Comparison of ENCODE assay signal across 8 mouse cellular contexts in the genomic region with DNA sequence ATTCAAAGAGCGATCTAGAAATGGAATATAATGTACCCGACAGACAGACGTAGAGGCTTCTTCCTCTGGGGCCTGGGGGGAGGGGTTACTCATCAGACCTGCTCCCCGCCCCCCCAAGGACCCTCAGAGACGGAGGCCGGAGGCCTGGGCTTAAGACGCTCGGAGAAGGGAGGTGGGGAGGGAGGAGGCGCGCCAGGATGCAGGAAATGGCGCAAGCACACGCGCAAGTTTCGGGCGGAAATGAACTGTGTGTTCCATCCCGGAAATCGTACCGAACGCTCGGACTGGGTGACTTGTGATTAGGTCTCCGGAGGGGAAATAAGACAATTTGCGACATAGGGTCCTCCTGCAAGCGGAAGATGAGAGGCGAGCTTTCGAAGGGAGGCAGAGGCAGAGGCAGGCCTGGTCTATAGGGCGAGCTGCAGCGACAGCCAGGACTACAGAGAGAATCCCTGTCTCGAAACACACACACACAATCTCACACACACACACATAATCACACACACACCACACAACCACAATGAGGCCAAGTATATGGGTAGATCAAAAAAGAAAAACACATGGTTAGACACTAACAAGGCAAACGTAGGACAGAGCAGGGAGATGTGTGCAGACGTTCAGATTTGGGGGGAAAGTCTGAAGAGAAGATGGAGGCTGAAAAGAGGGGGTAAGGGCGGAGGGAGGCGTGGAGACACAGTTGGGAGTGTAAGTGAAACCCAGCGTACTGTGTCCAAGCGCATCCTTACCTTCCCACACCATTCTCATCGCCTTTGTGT. TPM values are rescaled to one million over a fixed set of nuclear protein-coding genes. Genes with fewer than 3 reads are reported as not detected.
DNase-seq lines count a peak whose midpoint lies in the region; ATAC-seq and TF ChIP-seq lines count a peak whose summit lies in the region.

A gene (minus strand): TSS at position 179 of the 776 bp plus-strand sequence.

- H3K27me3 ChIP-seq in G1E (ENCODE audit: insufficient read depth, low read length): no peaks in the 10 kb centered on the region
- no peaks in the 10 kb centered on the region for H3K27me3 ChIP-seq in forebrain, embryonic 16.5 days (replicated peaks; ENCODE audit: control insufficient read depth, insufficient read depth, low read length)
- H3K27me3 ChIP-seq in lung, embryonic 14.5 days (ENCODE audit: insufficient read depth, low read length): no peaks in the 10 kb centered on the region
- H3K27me3 ChIP-seq in thymus, adult 2 months (ENCODE audit: control insufficient read depth, insufficient read depth, low read length): no peaks in the 10 kb centered on the region

- H3K4me2 ChIP-seq in forebrain, embryonic 16.5 days (ENCODE audit: low read length): peak within 1 kb of the TSS; percentile 94
- peak within 1 kb of the TSS; percentile 71 for H3K4me2 ChIP-seq in lung, embryonic 14.5 days

- under 1% methylated on average over 35 of the region's 35 CpGs for WGBS in forebrain, embryonic 16.5 days
- under 1% methylated on average over 35 of the region's 35 CpGs for WGBS in lung, embryonic 14.5 days
- WGBS in olfactory bulb, adult 2 months: under 1% methylated on average over 35 of the region's 35 CpGs
- WGBS in thymus, adult 2 months: under 1% methylated on average over 35 of the region's 35 CpGs

- ATAC-seq in G1E (ENCODE audit: extremely low read depth, insufficient number of reproducible peaks, low FRiP score, poor library complexity, severe bottlenecking): peak; percentile 79
- peak; percentile 86 for ATAC-seq in forebrain, embryonic 16.5 days
- peak; percentile 85 for ATAC-seq in lung, embryonic 14.5 days (ENCODE audit: insufficient read depth)

- intact Hi-C loops in heart, postnatal 36 days (cut with DNase I): loop anchor here (2.0 to 5.0 kb wide), 3 partner anchors 67 to 234 kb away; a partner anchor contains a TSS

- peak within 1 kb of the TSS; percentile 97 for H3K27ac ChIP-seq in forebrain, embryonic 16.5 days (ENCODE audit: low read length)
- H3K27ac ChIP-seq in layer of hippocampus, adult 2 months: peak within 1 kb of the TSS; percentile 93
- H3K27ac ChIP-seq in lung, embryonic 14.5 days (ENCODE audit: low read depth): peak within 1 kb of the TSS; percentile 97
- peak within 1 kb of the TSS; percentile 90 for H3K27ac ChIP-seq in olfactory bulb, adult 2 months (ENCODE audit: insufficient read depth, low read depth, low read length)
- peak within 1 kb of the TSS; percentile 91 for H3K27ac ChIP-seq in thymus, adult 2 months (ENCODE audit: control insufficient read depth, insufficient read depth, low read length)

- no peaks in the 10 kb centered on the region for H3K9me3 ChIP-seq in G1E (replicated peaks)
- H3K9me3 ChIP-seq in forebrain, embryonic 16.5 days (ENCODE audit: control insufficient read depth, low read length): no peaks in the 10 kb centered on the region
- no peaks in the 10 kb centered on the region for H3K9me3 ChIP-seq in lung, embryonic 14.5 days (ENCODE audit: low read depth, low read length)

- peak within 1 kb of the TSS; percentile 86 for H3K4me3 ChIP-seq in G1E (ENCODE audit: low read depth, low read length)
- peak within 1 kb of the TSS; percentile 65 for H3K4me3 ChIP-seq in forebrain, embryonic 16.5 days (replicated peaks; ENCODE audit: low read length)
- H3K4me3 ChIP-seq in layer of hippocampus, adult 2 months: peak within 1 kb of the TSS; percentile 78
- H3K4me3 ChIP-seq in lung, embryonic 14.5 days (ENCODE audit: low read depth, low read length): peak within 1 kb of the TSS; percentile 65
- H3K4me3 ChIP-seq in olfactory bulb, adult 2 months (ENCODE audit: insufficient read depth, low read depth, low read length): peak within 1 kb of the TSS; percentile 72
- peak within 1 kb of the TSS; percentile 82 for H3K4me3 ChIP-seq in thymus, adult 2 months (ENCODE audit: control insufficient read depth, insufficient read depth, low read length)

- peak within 1 kb of the TSS; percentile 83 for H3K9ac ChIP-seq in forebrain, embryonic 16.5 days (replicated peaks; ENCODE audit: low read depth, low read length)
- peak within 1 kb of the TSS; percentile 86 for H3K9ac ChIP-seq in lung, embryonic 14.5 days

- no peak for TF ChIP-seq CTCF in G1E (IDR thresholded peaks at IDR 0.05; ENCODE audit: low read depth, low read length)
- 0 out of 2 replicates have a peak, but pooled peaks have one; percentile 0 for TF ChIP-seq CTCF in layer of hippocampus, adult 2 months (conservative IDR thresholded peaks at IDR 0.05)
- TF ChIP-seq CTCF in lung, embryonic 14.5 days (IDR thresholded peaks at IDR 0.05; ENCODE audit: low read depth): no peak
- TF ChIP-seq CTCF in olfactory bulb, adult 2 months (IDR thresholded peaks at IDR 0.05; ENCODE audit: insufficient read depth, low read depth, low read length): no peak
- TF ChIP-seq CTCF in thymus, adult 2 months (IDR thresholded peaks at IDR 0.05; ENCODE audit: borderline replicate concordance, control insufficient read depth, extremely low read depth, insufficient read depth, low read length, poor library complexity): 0 out of 2 replicates have a peak, but pooled peaks have one; percentile 16

- TF ChIP-seq POLR2A in olfactory bulb, adult 2 months (IDR thresholded peaks at IDR 0.05; ENCODE audit: insufficient read depth, low read depth, low read length): peak; percentile 79
- TF ChIP-seq POLR2A in thymus, adult 2 months (IDR thresholded peaks at IDR 0.05; ENCODE audit: control insufficient read depth, extremely low read depth, insufficient read depth, low read length, poor library complexity): peak; percentile 90

- H3K4me1 ChIP-seq in G1E (ENCODE audit: insufficient read depth, low read depth, low read length): peaks cover 72% of the 10 kb centered on the region
- peaks cover 40% of the 10 kb centered on the region for H3K4me1 ChIP-seq in forebrain, embryonic 16.5 days (replicated peaks; ENCODE audit: control insufficient read depth, insufficient read depth, low read length)
- peaks cover 16% of the 10 kb centered on the region; the same call in 1 of the 2 replicates for H3K4me1 ChIP-seq in lung, embryonic 14.5 days (ENCODE audit: insufficient read depth)
- H3K4me1 ChIP-seq in olfactory bulb, adult 2 months (ENCODE audit: control insufficient read depth, insufficient read depth, low read length): peaks cover 21% of the 10 kb centered on the region
- H3K4me1 ChIP-seq in thymus, adult 2 months (replicated peaks; ENCODE audit: control insufficient read depth, insufficient read depth, low read length): peaks cover 35% of the 10 kb centered on the region

- peaks cover 66% of the 10 kb centered on the region for H3K36me3 ChIP-seq in G1E (replicated peaks)
- H3K36me3 ChIP-seq in forebrain, embryonic 16.5 days (ENCODE audit: control insufficient read depth, insufficient read depth): no peaks in the 10 kb centered on the region
- H3K36me3 ChIP-seq in lung, embryonic 14.5 days (ENCODE audit: insufficient read depth): peaks cover 13% of the 10 kb centered on the region
- no peaks in the 10 kb centered on the region for H3K36me3 ChIP-seq in thymus, adult 2 months (ENCODE audit: control insufficient read depth, insufficient read depth, low read length)

- peak; percentile 84 for DNase-seq in G1E (ENCODE audit: low spot score)
- DNase-seq in cerebellum, adult 18-20 months: peak; percentile 89 to 93
- DNase-seq in heart, postnatal 36 days: peak; percentile 85 to 88
- peak; percentile 91 to 95 for DNase-seq in layer of hippocampus, adult 2 months (ENCODE audit: low spot score in 2 of 2)
- DNase-seq in lung, embryonic 14.5 days: peak; percentile 97
- peak; percentile 86 for DNase-seq in thymus, adult 2 months

RNA-seq across cellular contexts. Expression of the gene that starts here (rescaled TPM):
- total RNA-seq in G1E (2014; fragmentation: Nextera tagmentation): 7.0 and 14.1 TPM in 2 replicates
- total RNA-seq in G1E (2017): 8.6 and 12.1 TPM in 2 replicates
- polyA plus RNA-seq in G1E (2012): 37.3 and 41.6 TPM in 2 replicates
- 9.5 and 10.7 TPM in 2 replicates for polyA plus RNA-seq in forebrain, embryonic 16.5 days (2015; fragmentation: Nextera tagmentation; extraction: Ambion mirVana)
- total RNA-seq in heart, postnatal 36 days (2021): 1 to 10 TPM; 8.0 to 8.5 TPM
- 10 to 100 TPM; 13.3 to 15.1 TPM for total RNA-seq in layer of hippocampus, adult 2 months (2021)
- 3.0 and 4.5 TPM in 2 replicates for polyA plus RNA-seq in lung, embryonic 14.5 days (2014; fragmentation: Nextera tagmentation; extraction: Ambion mirVana)
- polyA plus RNA-seq in olfactory bulb, adult 2 months (2012; ENCODE audit: insufficient read depth, insufficient read length, low replicate concordance, missing spikeins): not detected in 2 replicates
- polyA plus RNA-seq in thymus, adult 2 months (2012; rRNA removed): 34.2 and 41.3 TPM in 2 replicates

Comparison
In these comparisons a context has a peak if more than half of its experiments do, and no peak if none do; other contexts are left out.
1. Peak in every context shown above with its lines: DNase-seq, ATAC-seq, H3K4me3 ChIP-seq and H3K27ac ChIP-seq.
2. CTCF ChIP-seq: peak in layer of hippocampus, adult 2 months (single experiment) and thymus, adult 2 months (single experiment); none in G1E (single experiment), lung, embryonic 14.5 days (single experiment) and olfactory bulb, adult 2 months (single experiment).